Mouse (Mus musculus): ENCODE results near the gene Sh3d19.

DNA sequence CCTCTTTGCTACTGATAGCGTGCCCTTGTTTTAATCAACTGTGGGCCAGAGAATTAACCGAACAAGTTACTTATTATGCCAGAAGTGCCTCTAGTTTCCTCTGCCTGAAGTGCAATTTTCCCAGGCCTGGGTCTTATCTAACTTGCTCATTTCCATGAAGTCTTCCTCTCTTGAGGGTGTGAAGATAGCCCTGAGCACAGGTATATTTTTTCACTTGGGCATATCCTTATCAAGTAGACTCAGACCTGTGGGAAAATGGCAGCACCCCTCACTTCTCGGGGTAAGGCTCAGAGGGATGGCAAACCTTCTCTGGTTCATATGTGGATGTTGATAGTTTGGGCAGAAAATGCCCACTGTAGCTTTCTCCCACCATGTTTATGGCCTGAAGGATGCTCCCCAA lies 30.4 kb downstream of the Sh3d19 start:
- TF ChIP-seq CTCF (IDR thresholded peaks at IDR 0.05; ENCODE audit: insufficient read depth, low read depth, low read length) (no peak), POLR2A (IDR thresholded peaks at IDR 0.05; ENCODE audit: insufficient read depth, low read depth, low read length) (no peak)
